Mouse (Mus musculus) kidney, postnatal 4 days (tissue): ENCODE data around the gene Brwd1.
"Not testable (repeated sequence)": the region's sequence is repeated elsewhere in the genome, so short reads cannot be mapped to it uniquely, and the experiment has no call there.

Experiments
- DNase-seq, 2 experiments: peaks; one replicate each; pipeline ENCODE4 v3.0.0; 2021; ENCODE audit warnings: mixed read lengths in 2 of 2

Gene Brwd1

DNA sequence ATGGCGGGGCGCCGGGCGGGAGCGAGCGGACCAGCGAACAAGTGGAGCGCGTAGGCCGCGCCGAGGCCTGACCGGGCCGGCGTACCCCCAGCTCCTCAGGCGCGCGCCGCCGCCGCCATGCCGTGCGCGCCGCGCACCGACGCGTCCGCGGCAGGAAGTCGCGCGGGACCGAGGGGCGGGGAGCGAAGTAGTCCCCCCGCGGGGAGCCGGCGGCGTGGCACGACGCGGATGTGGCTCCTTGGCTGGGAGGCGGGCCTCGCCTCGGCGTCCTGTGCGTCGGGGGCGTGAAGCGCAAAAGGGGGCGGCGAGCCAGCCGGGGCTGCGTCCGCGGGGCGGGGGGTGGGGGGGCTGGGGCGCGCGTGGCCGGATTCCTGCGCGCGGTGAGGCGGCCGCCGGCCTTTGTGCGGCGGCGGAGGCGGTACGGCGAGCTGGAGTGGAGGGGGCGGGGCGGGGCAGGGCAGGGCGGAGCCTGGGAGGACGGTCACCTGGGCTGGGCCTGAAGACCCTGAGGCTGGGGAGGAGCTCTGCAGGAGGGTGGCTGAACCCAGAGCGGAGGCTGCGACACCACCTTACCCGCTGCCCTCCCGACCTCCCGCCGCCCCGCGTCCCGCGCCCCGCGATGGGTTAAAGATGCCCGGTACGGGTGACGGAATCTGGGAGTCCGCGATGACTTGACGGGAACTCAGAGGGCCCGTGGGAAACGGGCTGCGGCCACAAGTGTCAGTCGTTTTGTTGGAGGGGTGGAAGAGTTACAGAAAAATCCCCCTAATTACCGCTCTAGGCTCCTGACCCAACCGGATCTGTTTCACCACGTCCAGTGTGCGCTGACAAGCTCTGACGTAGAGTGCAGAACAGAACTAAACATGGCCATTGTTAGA lies at the start of gene Brwd1:
TSS of gene Brwd1 (minus strand) at position 226 of the 878 bp plus-strand sequence.
- peak; percentile 90 to 95 for DNase-seq

- DNase-seq: no peak
Observed at GRCm38 (mm10) chr16:96128466-96128865, 46.1 kb upstream of the Brwd1 start.

DNA sequence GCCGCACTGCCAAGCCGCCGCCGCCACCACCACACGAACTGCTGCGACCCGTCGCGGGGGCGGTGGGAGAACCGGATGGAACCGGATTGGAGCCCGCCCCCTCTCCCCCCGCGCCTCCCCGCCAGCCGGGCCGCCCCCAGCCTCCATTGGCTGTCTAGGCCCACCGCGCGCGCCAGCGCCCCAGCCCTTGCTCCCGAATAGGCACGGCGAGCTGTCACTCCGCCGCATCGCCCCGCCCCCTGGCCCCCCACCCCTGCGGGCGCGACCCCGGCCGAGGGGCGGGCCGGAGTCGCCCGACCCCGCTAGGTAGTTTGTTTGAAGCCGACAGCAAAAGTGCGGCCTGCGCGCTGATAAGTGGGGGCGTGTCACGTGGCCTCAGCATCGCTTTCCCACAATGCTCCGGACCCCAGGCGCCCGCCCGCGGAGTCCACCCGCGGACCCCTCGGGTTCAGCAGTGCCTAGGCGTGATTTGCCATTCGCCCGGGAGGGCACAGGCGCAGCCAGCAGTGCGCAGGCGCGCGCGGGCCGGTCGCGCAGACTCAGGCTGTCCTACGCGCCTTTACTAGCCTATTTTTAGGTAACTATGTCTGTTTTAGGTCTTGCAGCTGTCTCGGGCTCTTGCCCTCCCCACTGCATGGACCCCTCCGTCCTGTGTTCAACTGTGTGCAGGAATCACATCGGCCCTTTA lies 45.5 kb upstream of the Brwd1 start, which contains the start of gene Hmgn1:
TSS of gene Hmgn1 (minus strand) at position 73 of the 688 bp plus-strand sequence.
- DNase-seq: peak; percentile 98 to 99

GRCm38 (mm10) chr16:96127288-96127656 lies 44.9 kb upstream of the Brwd1 start:
- DNase-seq: no peak

DNA sequence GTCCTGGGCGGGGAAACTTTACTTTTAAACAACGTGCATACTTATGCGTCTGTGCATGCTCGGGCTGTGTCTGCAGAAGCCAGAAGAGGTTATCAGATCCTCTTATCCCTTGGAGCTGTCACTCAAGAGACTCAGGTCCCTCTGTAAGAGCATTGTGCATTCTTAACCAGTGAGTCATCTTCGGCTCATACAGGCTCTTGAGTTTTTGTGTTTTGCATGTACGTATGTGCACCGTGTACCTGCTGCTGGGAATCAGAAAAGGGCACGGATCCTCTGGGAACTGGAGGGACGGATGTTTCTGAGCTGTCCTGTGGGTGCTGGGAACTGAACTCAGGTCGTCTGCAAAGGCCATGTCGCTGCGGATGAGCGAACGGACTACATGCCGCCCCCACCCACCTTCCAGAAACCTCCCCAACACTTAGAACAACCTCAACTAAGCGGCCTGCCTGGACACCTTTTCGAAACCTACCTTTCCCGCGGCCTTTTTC lies 44.4 kb upstream of the Brwd1 start:
- DNase-seq: no peak

DNA sequence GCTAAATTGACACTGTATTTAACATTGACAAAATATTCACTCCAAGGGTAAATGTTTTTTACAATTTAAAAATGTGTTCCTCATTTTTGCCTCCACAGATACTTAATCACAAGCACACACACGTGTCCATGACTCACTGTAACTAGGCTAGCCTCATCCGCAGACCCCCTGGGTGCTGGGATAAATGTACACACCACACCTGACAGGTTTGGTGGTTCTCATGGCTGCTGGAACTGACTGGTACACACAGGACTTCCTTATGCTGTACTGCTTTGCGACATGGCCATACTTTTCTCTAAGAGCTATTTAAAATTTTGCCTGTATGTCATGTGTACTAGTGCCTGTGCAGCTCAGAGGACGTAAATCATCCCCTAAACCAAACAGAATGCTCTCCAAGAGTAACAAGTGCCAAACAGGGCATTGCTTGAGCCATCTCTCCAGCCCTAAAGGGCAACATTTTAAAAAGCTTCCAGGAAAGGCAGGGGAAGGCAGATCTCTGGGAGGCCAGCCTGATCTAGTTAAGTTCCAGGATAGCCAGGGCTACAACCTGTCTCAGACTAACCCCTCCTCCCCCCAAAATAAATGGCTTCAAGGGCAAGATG lies 37.8 kb upstream of the Brwd1 start:
- no peak for DNase-seq

DNA sequence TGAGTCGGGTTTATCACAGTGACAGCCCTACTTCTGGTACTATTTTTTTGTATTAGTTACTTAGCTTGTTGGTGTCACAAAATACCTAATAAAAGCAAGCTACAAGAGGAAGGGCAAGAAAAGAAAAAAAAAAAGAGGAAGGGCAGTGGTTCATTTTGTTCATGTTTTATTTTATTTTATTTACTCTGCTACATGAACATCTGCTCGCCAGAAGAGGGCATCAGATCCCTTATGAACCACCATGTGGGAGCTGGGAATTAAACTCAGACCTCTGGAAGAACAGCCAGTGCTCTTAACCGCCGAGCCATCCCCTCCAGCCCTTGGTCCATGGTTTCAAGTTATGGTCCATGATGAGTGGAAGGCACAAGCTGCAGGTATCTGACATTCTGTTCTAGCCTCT lies 32.4 kb upstream of the Brwd1 start:
- no peak for DNase-seq

GRCm38 (mm10) chr16:96112769-96113168 lies 30.4 kb upstream of the Brwd1 start:
- DNase-seq: no peak

GRCm38 (mm10) chr16:96110655-96111345 lies 28.5 kb upstream of the Brwd1 start:
- DNase-seq: no peak

GRCm38 (mm10) chr16:96109673-96110072 lies 27.3 kb upstream of the Brwd1 start:
- DNase-seq: no peak

DNA sequence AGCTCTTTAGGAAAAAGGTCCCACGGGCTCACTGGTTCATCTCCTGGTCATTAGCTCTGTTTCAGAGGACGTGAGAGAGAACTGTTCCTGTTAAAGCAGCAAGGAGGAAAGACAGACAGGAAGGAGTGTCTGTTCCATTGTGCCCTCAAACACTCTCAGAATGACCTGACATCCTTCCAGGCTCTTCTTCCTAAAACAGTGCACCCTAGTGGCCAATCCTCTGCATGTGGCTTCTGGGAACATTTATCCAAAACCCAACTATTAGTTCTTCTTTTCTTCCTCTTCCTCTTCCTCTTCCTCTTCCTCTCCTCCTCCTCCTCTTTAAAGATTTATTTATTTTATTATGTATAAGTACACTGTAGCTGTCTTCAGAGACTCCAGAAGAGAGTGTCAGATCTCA lies 20.7 kb upstream of the Brwd1 start:
- no peak for DNase-seq

- not testable (repeated sequence) for DNase-seq
Observed at GRCm38 (mm10) chr16:96097811-96098210, 15.5 kb upstream of the Brwd1 start.

DNA sequence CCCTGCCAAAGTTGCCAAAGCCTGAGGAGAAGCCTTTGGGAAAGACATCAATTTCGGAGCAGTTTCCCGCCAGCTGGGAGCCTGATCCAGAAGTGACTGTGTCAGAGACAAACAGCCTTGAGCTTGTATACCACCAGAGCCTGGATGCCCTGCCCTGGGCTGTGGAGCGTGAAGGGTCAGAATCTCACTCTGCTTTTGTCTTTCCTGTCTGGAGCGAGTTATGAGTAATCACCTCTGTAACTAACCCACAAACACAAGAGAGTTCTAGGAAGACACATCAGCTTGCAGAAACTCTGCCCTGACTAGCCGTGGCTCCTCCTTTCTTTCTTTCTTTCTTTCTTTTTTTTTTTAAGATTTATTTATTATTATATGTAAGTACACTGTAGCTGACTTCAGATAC lies 13.6 kb upstream of the Brwd1 start:
- no peak for DNase-seq

DNA sequence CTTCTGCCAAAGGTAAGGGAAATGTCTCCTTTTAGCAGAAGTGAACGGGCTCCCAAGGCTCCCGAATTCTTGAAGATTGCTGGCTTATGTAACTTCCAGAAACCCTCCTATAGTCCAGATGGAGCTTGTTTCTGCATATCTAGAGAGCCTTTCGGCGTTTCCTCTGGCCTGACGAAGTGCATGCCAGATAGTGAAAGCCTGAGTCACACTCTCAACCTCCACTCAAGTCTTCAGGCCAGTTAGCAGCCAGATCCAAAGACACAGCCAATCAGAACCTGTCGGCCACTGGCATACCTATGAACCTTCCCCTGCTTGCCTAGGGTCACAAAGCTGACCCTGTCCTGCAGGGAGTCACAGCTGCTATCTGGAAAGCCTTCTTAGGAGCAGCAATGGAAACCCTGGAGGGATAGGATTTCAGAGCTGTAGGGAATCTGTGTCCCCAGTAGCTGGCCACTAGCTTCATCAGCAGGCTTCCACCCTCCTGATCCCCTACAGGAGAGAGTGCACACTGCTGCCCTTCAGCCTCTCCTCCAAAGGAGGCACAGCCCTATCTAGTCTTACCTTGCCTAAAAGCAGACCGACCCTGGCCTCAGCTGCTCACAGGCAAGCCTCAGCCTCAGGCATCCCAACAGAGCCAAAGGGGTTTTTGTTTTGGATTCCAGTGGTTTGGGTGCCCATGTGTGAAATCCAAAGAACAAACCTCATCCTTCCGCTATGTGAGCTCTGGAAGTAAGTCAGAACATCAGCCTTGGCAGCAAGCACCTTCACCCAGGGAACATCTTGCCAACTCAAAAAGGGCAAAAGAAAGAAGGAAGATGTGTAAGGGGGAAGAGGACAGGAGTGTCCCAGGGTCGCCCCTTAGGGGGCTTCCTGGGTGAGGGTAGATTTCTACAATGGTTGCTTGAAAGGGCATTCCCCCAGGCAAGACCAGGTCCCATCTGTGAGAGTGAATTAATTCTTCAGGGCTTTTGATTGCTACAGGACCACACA lies 9.5 kb upstream of the Brwd1 start:
- DNase-seq: no peak

- no peak for DNase-seq
Observed at GRCm38 (mm10) chr16:96088120-96088519, 5.8 kb upstream of the Brwd1 start.

DNA sequence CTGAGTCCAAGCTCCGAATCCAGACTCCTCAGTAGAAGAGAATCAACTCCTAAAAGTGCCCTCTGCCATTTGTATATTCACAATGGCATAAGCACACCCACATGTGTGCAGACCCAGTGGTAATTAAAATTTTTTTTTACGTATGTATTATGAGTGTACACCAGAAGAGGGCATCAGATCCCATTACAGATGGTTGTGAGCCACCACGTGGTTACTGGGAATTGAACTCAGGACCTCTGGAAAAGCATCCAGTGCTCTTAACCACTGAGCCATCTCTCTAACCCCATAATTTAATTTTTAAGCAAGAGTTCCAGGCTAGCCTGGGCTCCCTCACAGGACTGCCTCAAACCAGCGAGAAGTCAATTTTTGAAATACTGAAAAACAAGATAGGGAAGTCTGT lies 5.1 kb upstream of the Brwd1 start:
- DNase-seq: no peak

DNA sequence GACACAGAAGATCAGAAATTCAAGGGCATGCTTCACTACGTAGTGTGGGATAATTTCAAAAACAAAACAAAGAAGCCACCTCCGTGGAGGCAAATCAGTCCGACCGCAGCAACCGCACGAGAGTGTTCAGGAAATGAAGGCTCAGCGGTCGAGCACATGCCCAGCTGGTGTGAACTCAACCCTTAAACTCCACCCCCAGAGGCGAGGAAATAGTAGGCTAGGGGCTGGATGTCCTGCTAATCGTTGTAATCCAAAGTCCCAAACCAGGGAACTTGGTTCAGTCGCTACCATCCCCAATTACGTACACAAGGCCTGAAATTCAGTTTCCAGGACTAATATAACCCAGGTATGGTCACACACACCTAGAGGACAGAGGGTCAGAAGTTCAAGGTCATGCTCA lies 4.7 kb upstream of the Brwd1 start:
- no peak for DNase-seq

DNA sequence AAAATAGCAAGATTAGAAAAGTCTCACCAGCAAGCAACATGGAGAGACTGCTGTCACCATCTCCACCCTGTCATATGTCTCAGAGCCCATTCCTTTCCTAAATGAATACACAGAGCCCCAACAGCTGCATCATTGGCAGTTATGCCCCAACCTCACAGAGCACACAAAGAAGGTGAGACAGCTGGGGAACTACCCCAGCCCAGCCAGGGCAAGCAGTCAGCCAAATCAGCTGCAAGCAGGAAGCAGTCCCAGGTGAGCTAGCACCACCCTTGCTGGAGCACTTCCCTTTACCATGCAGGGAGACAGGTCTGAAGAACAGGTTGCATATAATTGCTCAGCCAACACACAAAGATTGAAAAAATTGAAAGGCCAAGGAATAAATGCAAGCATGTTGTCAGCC lies 3.3 kb upstream of the Brwd1 start:
- no peak for DNase-seq

DNA sequence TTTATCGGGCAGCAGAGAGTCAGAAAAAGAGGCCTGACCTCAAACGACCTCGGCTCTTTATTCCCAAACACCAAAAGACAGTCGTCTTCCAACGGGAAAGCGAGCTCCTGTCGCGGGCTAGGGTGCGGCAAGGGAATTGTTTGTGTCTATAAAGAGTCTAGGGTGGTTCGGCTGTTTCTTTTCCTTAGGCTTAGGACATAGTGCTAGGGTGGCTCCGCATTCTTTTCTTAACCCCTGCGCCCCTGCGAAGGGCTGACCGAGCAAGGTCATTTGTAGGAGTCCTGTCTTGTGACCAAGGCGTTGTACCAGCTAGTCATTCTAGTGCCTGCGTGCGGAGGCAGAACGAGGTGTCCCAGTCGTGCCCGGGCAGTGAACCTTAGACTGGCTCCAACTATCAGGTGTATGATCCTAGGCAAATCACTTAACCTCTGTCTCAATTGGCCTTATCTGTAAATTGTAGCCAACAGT lies 887 bp upstream of the Brwd1 start:
- peak in 1 of 2 experiments; percentile 65 for DNase-seq

DNA sequence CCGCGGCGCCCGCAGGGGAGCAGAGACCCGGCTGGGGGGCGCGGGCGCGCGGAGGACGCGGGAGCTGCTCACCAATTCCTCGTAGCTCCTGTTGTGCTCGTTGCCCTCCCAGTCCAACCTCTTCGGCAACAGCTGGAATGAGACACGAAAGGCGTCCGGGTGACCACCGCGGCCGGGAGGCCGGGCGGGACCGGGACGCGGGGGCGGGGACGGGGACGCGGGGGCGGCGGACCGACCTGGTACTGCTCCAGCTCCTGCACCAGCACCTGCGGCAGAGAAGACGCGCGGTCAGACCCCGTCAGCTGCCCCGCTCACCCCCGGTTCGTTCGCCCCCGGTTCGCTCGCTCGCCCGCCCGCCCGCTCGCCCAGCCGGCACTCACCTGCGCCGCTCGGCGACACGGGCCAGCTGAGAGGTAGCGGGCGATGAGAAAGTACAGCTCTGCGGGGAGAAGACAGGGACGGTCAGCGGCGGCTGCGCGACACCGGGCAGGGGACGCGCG lies 534 bp downstream of the Brwd1 start:
- DNase-seq: peak; percentile 71 to 83

DNA sequence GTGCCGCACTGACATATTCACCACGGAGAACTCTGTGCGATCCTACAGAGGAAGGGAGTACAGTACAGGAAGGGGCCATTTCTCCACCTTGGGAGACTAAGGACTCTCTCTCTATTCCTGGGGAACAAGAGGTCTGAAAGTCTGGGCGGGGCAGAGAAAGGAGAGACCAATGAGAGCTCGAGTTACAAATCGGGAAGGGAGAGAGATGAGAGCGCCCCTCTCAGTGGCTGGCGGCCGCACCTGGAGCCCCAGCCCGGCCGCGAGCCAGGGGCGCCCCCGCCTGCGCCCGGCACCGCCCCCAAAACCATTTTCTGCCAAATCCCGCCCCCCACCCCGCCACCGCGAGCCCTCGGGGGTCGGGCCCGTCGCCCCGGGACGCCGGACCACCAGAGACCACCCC lies 995 bp downstream of the Brwd1 start:
- peak; percentile 90 to 92 for DNase-seq
